Mouse (Mus musculus): ENCODE data around the gene Hes5. TPM values are rescaled to one million over a fixed set of nuclear protein-coding genes. Genes with fewer than 3 reads are reported as not detected.

Gene Hes5
- total RNA-seq, 2 experiments from 2014 or later = not detected

DNA sequence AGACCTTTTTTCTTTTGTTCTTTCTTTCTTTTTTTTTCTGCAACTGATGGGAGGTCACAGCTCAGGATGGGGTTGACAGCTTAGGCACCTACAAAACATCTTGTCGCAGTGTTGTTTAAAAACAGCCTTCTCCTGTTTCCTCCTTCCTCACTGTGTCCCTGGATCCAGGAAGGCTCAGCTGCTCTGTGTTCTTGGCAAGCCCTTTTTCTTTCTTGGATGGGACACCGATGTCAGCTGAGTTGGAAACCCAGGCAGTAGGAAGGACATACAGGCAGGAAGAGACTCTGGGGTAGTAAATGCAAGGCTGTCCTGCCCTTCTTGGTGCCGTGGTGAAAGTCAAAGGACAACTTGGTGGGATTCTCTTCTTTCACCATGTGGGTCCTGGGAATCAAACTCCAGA lies 5.1 kb downstream of the Hes5 start:
- no peak for DNase-seq

DNA sequence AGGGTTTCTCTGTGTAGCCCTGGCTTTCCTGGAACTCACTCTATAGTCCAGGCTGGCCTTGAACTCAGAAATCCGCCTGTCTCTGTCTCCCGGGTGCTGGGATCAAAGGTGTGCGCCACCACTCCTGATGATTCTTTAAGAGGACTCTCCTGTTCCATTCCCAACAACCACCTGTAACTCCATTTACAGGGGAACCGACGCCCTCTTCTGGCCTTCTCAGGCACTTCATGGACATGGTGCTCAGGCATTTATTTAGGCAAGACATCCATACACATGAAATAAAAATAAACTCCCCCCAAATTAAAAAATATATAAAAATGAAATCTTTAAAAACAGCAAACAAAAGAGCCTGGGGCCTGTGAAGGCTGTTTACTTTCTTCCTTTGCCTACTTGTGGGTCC lies 6.5 kb downstream of the Hes5 start:
- peak; percentile 55 for DNase-seq

DNA sequence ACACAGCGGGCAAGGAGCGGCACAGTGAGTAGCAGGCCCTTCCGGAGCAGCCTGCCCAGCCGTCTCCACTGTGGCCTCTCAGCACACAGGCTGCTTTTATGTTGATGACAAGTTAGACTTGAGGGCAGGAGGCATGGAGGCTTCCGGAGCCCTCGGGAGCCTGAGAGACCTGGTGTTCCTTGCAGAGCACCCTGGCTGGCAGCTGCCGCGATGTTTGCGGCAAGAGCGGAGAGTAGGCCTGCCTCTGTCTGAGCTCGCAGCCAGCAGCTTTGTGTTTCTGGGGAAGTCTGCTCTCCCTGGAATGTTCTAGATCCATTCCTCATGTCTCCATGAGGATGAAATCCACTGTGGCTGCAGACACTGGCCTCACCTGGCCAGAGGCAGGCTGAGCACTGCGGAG lies 11.8 kb downstream of the Hes5 start:
- no peak for DNase-seq

DNA sequence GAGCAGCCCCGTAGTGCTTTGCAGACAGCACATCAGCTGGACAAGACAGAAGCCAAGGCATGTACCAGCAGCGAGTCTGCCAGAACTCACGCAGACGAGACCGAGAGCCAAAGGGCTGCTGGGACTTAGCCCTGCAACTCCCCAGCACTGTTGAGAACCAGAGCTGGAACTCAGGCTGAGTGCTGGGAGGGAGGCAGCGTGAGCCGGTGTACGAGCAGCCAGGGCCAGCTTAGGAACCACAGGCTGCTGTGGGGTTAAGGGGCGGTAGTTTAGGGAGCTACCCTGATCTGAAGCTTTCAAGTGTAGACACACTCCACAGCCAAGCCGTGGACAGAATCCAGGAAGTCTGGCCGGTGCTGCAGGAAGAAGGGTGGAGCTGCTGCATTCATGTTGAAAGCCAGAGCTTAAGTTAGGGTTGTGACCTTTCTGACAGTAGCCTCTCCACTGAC lies 13.5 kb downstream of the Hes5 start:
- no peak for DNase-seq

DNA sequence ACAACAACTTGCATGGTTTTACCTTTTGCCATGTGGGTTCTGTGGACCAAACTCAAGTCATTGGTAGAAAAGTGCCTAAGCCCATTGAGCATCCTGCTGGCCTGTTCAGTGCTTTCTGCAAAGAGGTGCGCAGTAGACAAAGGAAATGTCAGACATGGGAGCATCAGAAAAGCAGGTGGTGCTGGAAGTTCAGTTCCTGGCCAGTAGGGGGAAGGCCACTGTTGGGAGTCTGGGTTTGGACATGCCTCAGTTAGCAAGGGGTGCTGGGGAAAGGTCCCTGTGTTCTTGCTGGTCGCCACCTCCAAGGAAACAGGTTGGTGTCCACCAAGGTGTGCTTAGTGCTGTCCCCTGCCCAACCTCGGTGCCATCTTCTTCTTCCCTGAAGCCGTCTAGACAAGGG lies 19.4 kb downstream of the Hes5 start:
- DNase-seq = no peak

DNA sequence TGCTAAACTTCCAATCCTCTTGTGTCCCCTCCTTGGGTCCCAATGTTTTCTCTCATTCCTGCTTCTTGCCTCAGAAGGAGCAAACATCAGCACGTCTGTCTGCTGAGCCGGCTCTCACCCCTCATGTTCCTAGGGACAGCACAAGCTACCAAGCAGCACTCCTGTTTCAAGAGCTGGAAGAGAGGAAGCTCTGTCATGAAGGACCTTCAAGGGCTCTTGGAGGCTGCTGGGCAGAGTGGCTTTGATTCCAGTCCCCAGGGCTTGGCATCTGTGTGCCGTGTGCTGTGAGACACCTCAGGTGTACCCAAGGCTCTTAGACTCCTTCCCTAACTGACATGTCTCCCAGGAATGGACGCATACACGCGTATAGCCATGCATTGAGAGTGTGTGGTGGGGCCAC lies 20.4 kb downstream of the Hes5 start:
- no peak for DNase-seq

DNA sequence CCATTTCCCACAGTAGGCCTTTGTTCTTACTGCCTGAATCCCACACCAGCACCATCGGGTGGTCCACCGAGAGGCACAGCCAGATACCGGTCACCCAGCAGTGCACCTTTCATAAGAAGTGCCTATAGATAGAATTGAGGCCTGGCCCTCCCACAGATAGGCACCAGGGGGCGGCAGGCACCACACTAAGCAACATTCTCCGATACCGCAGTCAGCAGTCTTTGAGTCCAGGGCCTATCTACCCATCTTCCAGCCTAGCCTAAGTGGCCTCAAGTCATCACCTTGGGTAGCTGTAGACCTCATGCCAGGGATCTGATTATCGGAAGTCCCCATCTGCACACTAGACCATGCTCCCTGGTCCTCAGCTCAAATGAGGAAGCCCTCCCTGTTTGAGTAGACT lies 20.8 kb downstream of the Hes5 start:
- peak; percentile 69 for DNase-seq

DNA sequence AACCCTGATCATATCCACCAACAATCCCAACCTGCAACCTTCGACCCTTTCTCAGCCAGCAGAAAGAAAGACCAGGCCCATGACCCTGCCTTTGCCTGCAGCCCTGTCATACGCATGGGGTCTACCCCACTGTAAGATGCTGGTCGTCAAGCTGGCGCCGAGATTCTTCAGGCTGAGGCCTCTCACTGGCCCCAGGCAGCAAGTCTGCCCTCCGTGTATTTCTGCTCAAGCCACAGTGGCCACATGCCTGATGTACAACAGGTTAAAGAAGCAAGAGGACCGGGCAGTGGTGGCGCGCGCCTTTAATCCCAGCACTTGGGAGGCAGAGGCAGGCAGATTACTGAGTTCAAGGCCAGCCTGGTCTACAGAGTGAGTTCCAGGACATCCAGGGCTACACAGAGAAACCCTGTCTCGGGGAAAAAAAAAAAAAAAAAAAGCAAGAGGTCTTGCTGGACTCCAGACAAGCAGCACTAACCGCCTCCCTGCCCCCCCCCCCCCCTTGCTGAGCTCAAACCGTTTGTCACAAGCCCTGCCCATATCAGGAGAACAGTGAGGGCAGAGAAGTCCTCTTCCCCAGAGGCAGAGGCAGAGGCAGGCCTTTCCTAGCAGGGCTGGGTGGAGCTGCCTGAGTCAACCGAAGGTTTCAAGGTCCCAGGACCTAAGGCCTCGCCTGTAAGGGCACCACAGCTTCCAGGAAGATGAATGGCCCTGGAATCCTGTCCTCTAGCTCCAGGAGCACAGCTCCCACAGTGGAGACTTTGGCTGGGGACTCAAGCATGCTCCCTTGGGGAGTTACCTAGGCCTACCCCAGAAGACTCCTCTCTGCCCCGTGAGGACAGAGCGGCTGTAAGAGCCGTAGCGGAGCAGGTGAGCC lies 21.8 kb downstream of the Hes5 start:
- DNase-seq = no peak

DNA sequence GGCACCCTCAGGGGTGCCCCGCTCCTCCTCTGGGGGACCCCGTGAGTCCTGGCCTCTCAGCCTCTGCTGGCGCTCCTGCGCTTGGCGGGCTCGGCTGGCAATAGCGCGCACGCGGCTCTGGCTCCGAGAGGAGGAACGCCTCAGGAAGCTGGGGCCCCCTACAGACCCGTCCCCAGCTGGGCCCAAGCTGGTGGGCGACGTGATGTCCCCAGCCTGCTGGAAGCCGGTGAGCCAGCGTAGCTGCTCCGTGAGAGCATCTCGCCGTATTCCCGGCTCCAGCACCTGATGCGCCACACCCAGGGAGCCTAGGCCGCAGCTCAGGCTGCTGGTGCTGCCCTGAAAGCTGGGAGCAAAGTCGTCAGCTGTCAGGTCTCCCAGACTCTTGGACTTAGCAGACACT lies 23.0 kb downstream of the Hes5 start:
- no peak for DNase-seq

DNA sequence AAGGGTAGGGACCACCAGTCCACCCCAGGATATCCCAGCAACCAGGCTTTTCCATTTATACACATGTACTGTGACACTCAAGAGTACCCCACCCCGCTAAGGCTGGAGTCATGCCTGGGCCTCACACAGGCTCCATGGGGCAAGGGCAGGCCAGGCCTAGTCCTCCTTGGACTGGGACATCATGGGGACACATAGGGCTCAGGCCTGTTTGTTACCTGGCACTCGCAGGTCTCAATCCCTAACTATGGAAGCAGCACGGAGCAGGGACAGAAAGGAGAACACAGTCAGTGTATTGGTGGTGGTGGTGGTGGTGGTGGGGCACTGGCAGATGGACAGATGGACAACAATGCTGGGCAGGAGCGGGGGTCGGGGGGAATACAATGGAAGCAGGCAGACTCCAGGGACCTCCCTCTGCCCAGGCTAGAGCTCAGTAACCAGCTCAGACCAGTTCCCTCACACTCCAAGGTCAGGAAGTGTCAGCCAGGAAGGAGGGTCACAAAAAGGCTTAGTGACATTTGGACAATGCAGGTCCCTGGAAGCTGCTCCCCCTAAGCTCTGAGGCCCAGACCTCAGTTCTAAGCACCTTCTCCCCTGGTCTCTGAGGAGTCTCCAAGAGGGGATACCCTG lies 24.5 kb downstream of the Hes5 start:
- DNase-seq = no peak

DNA sequence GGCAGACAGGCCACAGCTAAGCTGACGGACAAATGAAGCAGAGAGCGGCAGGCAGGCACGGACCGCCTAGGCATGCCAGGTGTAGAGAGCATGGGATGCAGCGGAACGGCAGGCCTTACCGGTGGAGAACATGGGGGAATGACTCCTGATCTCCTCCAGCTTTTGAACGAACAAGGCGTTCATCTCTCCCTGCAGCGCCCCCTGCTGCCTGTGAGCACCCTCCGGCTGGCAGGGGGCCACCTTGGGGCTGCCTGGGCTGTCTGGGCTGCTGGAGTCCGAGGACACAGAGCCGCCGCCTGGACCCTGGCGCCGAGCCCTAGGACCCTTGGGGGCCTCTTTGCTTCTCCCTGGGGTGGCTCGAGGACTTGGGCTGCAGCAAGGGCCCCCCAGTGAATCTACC lies 25.4 kb downstream of the Hes5 start:
- DNase-seq = peak; percentile 92

DNA sequence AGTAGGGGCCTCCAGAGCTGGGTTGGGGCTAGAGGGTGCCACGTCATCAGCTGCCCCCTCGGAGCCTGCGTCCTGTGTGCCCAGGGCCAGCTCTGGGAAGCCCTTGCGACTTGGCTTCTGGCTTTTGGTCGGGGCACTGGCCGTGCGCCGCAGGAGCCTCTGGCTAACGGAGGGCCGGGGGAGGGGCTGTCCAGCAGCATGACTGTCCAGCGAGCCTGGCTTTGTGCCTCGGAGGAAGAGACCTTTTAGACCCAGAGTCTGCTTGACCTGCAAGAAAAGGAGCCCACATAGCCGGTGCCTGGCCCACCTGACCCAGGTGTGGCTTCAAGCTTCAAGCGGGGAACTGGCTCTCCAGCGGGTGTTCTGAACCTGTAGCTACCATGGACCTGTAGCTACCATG lies 26.0 kb downstream of the Hes5 start:
- DNase-seq = no peak

DNA sequence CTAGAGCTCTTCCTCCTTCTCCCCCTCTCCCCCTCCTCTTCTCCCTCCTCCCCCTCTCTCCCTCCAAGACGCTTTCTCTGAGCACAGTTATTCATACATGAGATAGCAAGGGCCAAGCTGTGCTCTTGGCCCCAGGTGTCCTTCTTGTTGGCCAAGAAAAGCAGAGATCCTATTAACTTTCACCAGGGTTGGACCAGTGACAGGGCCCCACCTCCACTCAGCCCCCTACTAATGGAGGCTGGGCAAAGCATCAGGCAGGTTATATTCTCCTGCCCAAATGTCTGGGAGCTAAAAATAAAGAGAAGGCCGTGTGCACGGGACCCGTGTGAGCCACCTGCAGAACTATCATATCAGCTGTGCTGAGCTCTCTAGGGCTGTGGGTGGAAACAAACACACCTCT lies 34.2 kb downstream of the Hes5 start:
- no peak for DNase-seq

DNA sequence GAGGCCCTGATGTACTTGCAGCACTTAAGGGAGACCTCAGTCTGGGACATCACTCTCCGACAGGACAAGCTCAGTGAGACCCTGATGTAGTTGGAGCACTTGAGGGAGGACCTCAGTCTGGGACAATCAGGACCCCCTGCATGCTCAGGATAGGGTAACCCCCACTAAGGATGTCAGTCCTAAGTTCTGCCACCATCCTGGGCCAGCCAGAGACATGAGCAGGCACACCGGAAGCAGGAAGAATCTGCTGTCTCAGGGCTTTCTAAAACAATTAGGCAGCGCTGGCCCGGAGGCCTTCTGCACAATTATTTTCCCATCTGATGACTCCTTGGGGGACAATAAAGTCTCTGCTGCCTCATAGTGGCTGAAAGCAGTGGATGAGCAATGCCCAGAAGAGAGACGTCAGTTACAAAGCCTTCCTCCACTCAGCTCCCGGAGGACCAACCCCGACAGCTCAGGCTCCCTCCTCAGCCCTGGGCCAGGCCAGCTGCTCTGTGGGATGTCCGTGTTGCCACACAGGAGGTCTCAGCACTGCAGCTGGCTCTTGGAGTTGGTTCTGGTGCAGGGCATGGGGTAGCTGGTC lies 35.9 kb downstream of the Hes5 start:
- peak; percentile 37 for DNase-seq

DNA sequence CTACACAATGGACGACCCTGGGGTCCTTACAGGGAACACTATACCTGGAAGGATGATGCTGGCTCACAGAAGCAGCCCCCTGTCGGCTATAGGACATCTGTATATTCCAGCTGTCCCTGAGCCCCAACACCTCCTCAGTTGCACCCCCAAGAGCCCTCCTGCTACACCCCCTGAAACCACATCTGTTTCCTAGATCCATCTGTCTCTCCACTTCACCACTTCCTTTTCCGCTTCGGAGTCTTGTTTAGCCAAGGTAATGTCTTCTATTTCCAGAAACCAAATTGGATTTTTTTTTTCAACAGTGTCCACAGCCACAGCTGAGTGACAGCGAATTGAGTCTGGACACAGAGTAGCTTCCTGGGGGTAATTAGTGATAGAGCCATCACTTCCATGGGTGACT lies 38.7 kb downstream of the Hes5 start:
- no peak for DNase-seq

DNA sequence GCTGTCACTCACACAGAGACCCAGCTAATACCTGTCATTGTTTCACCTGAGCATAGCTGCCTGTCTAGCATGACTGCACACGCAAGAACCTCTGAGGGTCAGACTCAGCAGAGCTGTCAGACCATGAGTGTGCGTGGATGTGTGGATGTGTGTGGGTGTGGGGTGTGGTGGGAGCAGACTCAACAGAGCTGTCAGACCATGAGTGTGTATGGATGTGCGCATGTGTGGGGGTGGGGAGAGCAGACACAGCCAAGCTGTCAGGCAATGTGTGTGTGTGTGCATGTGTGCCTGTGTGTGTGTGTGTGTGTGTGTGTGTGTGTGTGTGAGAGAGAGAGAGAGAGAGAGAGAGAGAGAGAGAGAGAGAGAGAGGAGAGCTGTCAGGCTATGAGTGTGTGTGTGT lies 44.6 kb downstream of the Hes5 start:
- DNase-seq = no peak

DNA sequence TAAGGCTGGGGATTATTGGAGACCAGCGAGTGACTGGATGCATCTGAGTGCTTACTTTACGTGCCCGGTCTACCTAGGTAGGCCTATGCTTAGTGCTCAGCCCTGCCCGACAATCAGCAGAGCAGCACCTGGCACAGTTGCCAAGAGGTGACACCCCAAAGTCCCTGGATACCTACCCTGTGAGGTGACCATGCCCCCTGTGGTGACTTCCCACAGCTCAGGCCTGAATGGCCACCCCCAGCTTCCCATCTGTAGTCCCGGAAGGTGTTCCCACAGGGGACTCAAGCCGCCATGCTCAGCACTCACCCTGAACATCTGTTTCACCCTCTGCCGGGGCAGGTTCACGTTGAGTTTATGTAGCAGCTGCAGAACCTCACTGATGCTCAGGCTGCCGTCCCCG lies 45.6 kb downstream of the Hes5 start:
- DNase-seq = no peak

DNA sequence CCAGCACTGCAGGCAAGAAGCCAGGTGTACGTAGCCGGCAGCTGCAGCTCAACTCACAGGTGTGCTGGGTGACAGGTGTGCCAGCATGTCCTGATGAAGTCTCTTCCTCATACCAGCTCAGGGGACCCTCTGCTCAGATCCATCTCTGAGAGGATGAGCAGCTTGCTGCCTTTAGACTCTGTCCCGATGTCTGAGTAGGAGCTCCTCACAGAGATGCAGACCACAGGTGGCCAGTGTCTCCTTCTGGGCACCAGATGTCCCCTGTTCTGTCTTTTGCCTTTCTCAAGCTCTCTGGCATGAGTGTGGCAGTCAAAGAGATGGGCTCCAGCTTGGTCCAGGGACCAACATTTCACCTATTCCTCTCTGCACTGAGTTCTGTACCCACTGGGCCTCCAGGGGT lies 46.9 kb downstream of the Hes5 start:
- DNase-seq = no peak

DNA sequence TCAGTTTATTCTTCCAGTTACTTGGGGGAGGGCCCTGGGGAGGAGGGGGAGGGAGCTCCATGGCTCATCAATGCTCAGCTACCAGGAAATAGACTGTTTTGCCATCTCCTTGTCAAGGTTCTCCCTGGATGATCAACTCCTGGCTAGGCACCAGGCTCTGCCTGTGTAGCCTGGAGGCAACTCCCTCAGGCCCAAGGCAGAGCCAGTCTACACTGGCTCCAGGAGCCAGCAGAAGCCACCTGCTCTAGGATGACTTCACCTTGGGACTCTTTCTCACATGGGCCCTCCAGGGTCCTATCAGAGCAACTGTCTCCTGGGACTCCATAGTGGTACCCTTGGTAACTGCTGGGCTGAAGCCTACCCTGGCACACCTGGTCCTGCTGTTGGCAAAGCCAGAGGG lies 47.4 kb downstream of the Hes5 start:
- no peak for DNase-seq

DNA sequence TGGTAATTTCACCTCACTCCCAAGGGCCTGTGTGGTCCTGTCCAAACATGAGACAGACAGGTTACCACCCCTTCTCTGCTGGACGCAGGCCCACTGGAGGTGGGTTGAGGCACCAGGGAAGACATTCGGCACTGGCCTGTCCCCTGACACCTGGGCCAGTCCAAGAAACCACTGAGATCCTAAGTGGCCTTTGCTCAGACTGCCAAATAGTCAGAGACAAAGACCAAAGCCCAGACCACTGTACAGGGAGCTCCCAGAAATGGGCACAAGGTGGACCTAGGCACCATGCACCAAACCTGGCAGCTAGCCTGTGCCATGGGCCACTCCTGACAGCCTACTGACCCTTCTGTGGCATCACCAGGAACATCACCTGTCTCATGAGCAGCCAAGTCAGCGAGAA lies 48.5 kb downstream of the Hes5 start:
- DNase-seq = no peak

DNA sequence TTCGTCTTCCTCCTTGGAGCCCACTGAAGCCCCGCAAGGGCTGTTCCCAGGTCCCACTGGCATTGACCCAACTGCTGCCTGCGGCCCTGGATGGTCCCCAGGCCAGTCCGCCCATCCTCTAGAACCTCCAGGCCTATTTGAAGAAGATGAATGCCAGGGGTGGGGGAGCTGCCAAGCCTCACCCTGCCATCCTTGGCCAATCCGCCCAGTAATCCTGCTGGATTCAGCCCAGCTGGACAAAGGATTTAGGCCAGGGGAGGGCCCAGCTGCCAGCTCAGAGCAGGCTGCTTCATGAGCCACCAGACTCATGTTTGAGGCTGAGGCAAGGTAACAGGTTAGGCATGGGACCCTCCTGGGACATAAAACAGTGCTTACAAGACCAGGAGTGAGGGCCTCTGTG lies 50.1 kb downstream of the Hes5 start:
- DNase-seq = no peak

DNA sequence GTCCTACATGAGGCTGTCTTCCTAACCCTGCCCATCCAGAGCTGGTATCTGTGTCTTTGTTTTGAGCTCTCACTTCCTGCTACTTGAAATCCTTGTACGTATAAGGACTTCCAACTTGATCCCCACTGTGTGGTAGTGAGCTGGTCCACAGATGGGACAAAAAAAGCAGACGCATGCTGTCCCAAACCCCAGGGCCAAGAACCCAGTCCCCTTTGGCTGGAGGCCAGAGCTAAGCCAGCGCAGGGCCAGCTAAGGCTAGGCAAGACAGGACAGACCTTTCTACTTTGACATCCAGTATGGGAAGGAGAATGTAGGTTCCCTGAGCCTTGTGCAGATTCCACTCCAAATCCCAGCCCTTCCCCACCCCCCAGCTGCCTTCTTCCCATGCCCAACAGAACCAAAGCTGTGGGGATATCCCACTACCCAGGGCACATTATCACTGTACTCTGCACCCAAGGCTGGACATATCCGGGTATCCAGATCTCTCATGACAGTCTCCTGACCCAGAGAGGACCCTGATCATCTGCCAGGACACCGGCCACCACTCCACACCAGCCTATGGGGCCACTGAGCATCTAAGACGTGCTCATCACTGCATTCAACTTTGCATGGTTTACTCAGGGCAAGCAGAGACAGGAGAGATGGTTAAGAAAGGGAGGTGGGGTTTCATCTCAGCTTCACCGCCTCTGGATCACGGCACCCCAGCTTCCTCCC lies 50.7 kb downstream of the Hes5 start:
- DNase-seq = no peak
